Mouse (Mus musculus): ENCODE data around the gene Nupl1. TPM values are rescaled to one million over a fixed set of nuclear protein-coding genes. Genes with fewer than 3 reads are reported as not detected.

Nupl1 gene
- not detected for polyA plus RNA-seq (2017; shearing (Covaris generic))

DNA sequence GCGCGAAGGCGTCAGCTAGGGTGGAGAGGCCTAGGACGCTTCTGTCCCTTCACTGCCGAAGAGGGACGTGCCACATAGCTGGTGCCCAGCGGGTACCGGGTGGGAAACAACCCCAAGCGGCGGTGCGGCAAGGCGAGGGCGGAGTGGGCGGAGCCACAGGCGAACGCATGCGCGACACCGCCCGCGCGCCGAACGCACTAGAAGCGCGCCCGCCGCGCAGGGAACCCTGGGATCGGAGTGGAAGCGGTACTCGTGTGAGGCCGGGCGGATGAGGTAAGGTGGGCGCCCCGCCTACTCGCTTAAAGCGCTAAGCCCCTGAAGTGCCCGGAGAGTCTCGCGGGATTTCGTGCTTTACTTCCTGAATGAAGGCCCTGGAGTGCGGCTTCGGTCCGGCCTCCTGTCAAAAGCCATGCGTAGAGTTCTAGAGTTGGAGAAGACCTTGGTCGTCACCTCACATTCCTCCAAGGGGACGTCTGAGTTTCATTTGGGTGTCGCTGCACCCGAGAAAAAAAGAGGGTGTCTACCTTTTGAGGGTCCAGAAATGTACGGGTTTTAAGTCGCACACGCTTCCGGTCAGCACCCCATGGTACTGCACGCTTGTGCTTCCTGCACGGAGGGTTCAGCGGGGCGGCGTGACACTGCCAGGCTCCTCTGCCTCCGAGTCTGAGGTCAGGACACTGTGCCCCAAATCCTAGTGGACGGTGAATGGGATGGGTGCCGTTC lies at the start of gene Nupl1, which contains the start of gene Gm49336:
Gene Nupl1 (minus strand): TSS at position 151 of the 723 bp plus-strand sequence.
Gene Gm49336 (minus strand): TSS at position 227 of the 723 bp plus-strand sequence.

GRCm38 (mm10) chr14:60264990-60265876 lies 14.0 kb upstream of the Nupl1 start, which contains the start of gene Mtmr6:
Gene Mtmr6 (plus strand): TSS chr14:60265228.

GRCm38 (mm10) chr14:60196884-60197283 lies 54.3 kb downstream of the Nupl1 start, which contains the start of gene Atp8a2:
Gene Atp8a2 (minus strand): TSS chr14:60197179.

Other genes with a start within 250 kb of the Nupl1 start
- 2.7 TPM for gene Atp8a2, start 54.3 kb downstream of the Nupl1 start, polyA plus RNA-seq (2017; shearing (Covaris generic))
- 63.8 TPM for gene Gm49336, start 76 bp upstream of the Nupl1 start, polyA plus RNA-seq (2017; shearing (Covaris generic))
- gene Mtmr6, start 13.8 kb upstream of the Nupl1 start, polyA plus RNA-seq (2017; shearing (Covaris generic)), result 88.1 TPM
- not detected for gene Amer2, start 121.8 kb upstream of the Nupl1 start, polyA plus RNA-seq (2017; shearing (Covaris generic))

Measured in CD4-positive, CD25-positive, alpha-beta regulatory T cell, adult 9 weeks (primary cell).